Mouse (Mus musculus): Measurements from ENCODE around the gene Gm45234.

DNA sequence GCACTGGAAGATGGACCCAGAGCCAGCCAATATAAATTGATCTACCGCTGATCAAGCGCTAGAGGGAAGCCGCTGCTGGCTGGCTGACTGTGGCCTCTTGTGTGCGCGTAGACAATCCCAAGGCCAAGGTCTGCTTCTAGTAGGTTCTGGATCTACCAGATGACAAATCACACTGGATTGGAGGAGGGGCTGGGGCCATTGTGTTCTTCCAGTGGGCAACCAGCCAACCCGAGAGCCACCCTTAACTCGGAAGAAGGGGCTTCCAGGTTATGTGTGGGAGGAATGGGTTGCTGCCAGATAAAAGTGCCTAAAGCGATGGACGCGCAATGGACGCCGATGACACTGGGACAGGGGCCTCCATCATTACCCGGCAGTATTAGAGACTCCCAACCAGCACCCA lies 37.9 kb downstream of the Gm45234 start:
- TF ChIP-seq CTCF (IDR thresholded peaks at IDR 0.05; ENCODE audit: low read depth, low read length) (no peak), POLR2A (IDR thresholded peaks at IDR 0.05; ENCODE audit: borderline replicate concordance, low read depth, low read length) (no peak)

All from bone marrow macrophage, adult 2 months (primary cell).